Mouse (Mus musculus): ENCODE measurements around the gene Sec62.

Gene Sec62

GRCm38 (mm10) chr3:30792737-30793402 lies at the start of gene Sec62:
Gene Sec62, plus strand, starts transcription at chr3:30792875.
- peak; percentile 96 for DNase-seq (ENCODE audit: inconsistent ontology term)

DNA sequence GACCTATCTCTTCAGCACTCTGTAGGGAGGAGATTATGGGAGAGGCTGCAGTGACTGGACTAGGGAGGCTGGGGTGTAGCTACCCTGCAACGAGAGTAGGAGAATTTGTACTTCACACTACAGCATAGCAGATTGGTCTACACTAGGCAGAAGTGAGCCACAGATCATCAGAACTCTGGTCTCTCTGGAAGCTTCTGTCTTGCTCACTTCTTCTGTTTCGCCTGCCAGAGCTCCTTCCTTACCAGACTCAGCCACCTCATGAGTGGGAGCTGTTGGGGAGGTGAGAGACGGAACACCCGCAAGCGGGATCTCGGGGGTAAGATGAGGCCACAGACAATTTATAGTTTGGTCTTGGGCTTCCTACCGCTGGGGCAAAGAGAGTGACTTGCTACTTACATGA lies 49.8 kb upstream of the Sec62 start:
- no peak for DNase-seq (ENCODE audit: inconsistent ontology term)

- no peak for DNase-seq (ENCODE audit: inconsistent ontology term)
Observed at GRCm38 (mm10) chr3:30746006-30746405, 46.7 kb upstream of the Sec62 start, which contains the start of gene Samd7. Gene Samd7, plus strand, starts transcription at chr3:30746293.

DNA sequence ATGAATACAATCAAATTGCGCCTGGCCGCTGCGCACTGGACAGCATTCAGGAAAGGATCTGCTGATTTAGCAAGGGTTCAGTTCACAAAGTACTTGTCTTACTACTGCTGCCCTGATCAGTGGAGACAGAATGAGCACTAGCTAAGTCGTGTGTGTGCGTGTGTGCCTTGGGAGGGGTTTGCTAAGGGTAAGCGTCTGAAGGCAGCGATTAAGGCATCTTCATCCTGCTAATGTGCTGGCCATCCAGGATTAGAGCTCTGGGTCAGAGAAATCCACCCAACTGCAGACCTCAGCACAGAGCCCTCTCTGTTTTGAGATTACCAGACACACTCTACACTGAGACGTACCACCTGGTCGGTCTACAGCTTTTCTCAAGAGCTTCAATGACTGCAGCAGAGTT lies 44.4 kb upstream of the Sec62 start:
- no peak for DNase-seq (ENCODE audit: inconsistent ontology term)

DNA sequence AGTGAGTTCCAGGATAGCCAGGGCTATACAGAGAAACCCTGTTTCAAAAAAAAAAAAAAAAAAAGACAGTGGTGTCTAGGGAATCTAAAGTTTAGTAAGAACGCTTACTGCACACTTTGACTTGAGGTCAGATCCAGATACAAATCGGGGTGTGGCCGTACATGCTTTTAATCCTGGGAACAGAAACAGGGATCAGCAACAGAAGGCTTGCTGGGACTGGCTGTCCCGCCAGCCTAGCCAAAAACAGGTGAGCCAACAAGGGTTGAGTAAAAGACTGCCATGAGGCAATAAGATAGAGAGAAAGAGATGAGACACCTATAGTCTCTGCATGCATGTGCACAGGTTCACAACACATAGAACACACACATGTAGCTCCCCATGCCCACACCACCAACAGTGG lies 38.0 kb upstream of the Sec62 start:
- DNase-seq (ENCODE audit: inconsistent ontology term): no peak

DNA sequence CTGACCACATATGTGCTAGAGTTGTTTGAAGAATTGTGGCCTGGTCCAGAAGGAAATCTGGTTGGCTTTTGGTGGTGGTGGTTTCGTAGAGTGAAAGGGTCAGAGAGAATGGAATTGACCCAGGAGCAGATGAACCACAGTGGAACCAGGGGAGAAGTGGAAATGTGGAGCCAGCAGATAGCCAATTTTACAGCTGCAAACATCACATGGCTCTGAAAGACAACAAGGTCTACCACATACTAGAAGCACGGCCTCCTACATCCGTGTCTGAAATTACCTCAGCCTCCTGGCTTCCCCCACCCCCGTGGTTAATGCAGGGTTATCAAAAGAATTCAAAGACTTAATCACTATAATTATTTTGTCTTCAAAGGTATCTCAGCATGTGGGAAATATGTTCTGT lies 27.8 kb upstream of the Sec62 start:
- DNase-seq (ENCODE audit: inconsistent ontology term): no peak

- no peak for DNase-seq (ENCODE audit: inconsistent ontology term)
Observed at GRCm38 (mm10) chr3:30765311-30766027, 27.2 kb upstream of the Sec62 start.

GRCm38 (mm10) chr3:30766177-30766576 lies 26.5 kb upstream of the Sec62 start:
- DNase-seq (ENCODE audit: inconsistent ontology term): peak; percentile 16

DNA sequence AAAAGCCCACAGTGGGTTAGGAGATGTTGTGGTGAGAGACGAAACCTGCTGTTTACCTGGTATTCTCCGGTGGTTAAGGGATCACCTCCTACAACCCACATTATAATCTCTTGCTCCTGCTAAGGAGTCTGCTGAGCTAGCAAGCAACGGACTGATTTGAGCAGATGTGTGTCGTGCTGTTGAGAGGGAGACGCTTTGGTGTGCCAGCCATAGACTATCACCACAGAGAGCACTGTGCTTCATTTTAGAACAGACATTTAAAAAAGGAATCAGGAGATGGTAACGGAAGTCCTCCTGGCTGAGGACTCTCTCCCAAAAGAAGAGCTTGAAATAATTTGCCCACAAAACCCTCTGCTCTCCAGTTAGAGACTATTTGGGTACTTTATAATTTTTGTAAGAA lies 25.4 kb upstream of the Sec62 start:
- DNase-seq (ENCODE audit: inconsistent ontology term): no peak

GRCm38 (mm10) chr3:30769755-30770515 lies 22.7 kb upstream of the Sec62 start:
- DNase-seq (ENCODE audit: inconsistent ontology term): no peak

GRCm38 (mm10) chr3:30771560-30771959 lies 21.1 kb upstream of the Sec62 start:
- DNase-seq (ENCODE audit: inconsistent ontology term): no peak

DNA sequence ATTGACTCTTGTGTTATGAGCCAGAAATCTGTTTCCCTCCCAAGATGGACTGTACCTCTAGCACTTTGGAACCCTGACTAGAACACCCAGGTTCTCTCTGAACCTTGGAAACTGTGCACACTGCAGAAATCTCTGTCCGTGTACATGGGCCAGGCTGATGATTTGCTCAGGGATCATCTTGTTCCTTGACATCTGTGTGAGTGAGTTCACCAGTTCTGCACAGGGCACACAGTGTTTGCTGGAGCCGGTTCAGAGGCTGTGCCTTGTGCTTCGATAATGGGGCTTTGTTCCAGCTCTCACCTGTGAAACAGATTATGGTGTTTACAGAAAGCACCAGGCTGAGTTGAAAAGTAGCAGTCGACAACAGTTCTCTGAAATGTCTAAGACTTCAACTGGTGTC lies 20.0 kb upstream of the Sec62 start:
- no peak for DNase-seq (ENCODE audit: inconsistent ontology term)

DNA sequence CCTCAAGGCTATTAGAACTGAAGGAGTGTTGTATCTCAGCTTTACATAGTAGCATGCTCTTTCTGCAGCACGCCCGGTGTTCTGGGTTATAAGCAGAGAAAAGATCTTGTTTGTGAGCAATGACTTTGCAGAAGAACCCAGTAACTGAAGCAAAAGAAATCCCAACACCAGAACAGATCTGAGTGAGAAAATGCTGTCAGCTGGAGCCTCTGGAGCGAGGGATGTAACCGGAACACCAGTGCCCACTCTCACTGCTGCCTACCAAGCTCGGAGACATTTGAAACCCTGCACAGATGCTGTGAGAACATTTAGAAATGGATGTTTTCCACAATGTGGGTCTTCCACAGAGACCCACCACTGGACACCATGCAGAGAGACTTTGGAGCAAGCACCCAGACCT lies 18.0 kb upstream of the Sec62 start:
- no peak for DNase-seq (ENCODE audit: inconsistent ontology term)

GRCm38 (mm10) chr3:30777984-30778383 lies 14.7 kb upstream of the Sec62 start:
- DNase-seq (ENCODE audit: inconsistent ontology term): no peak

GRCm38 (mm10) chr3:30788531-30788930 lies 4.1 kb upstream of the Sec62 start:
- DNase-seq (ENCODE audit: inconsistent ontology term): peak; percentile 84

DNA sequence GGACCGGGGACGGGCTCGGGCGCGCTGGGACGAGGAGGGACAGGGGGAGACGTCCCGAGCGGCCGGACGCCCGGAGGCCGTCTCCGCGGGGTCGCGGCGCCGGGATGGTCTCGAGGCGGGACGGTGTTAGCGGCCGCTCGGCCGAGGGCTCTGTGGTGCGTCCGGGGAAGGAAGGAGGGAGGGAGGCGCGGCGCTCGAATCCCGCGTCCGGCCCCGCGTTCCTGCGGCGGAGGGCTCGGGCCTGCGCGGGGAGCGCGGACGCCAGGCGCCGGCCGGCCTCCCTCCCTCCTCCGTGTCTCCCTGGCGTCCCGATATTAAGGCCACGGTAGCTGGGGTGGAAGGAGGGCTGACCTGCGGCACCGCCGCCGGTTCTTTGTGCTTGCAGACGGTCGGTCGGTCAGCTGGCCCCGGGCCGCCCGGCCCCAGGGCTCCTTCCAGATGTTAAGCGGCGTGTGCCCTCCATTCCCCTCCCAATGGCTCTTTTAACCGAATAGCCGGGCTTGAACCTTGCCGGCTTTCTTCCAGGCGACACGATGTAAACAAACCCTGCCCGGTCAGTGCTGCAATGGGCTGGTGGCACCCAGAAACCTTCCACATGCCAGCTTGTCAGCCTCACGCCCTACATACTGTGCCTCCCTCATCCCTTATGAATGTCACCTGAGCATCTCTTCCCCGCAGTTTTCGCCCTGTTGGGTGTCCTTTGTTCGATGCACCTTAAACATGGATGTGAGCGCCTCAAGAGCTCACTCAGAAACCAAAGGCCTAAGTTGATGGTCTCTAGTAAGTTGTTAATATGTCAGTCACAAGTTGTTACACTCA lies 937 bp downstream of the Sec62 start:
- no peak for DNase-seq (ENCODE audit: inconsistent ontology term)

DNA sequence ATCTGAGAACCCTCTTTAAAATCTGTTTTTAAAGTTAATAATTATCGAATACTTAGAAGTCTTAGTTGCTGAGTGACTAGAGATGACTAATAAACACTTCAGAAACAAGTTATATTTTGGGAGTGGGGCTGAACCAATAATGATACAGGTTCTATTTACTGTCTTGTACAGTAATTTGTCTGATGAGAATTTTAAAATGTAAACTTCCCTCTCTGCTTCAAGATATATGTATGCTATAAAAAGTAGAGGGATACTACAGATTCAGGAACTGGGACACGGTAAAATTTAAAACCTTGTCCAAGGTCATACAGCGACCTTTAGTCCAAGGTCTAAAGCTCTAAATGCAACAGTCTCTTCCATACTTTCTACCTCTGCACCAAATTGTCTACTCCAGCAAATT lies 9.5 kb downstream of the Sec62 start:
- DNase-seq (ENCODE audit: inconsistent ontology term): no peak

DNA sequence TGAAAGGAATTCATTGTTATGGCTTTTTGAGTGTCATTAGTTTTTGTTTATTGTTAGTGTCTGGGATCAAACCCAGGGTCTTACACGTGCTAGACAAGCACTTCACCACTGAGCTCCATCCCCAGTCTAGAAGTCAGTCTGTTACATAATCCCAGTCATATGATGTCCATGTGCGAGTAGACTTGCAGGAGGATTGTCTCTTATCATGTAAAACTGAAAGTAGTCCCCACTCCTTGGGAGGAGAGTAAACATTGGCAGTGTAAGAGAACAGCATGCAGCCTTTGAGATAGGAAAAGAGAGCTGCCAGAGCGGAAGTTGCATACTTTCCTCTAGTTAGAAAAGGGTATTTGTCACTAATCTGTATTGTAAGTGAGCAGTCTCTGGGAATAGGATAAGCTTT lies 20.2 kb downstream of the Sec62 start:
- DNase-seq (ENCODE audit: inconsistent ontology term): no peak

GRCm38 (mm10) chr3:30818630-30819125 lies 26.0 kb downstream of the Sec62 start:
- DNase-seq (ENCODE audit: inconsistent ontology term): no peak

- DNase-seq (ENCODE audit: inconsistent ontology term): no peak
Observed at GRCm38 (mm10) chr3:30822163-30822562, 29.5 kb downstream of the Sec62 start.

- DNase-seq (ENCODE audit: inconsistent ontology term): no peak
Observed at GRCm38 (mm10) chr3:30826069-30826468, 33.4 kb downstream of the Sec62 start.
